Mouse (Mus musculus) brain, adult 2 months (tissue): ENCODE results near the gene Ccp110.
A peak's percentile ranks its signal among the peaks of the same experiment; 100 is the strongest.

ENCODE experiments used
- DNase-seq: peaks from one replicate; pipeline ENCODE4 v3.0.0; 2011; ENCODE audit warnings: low read depth, low spot score

Ccp110 gene

DNA sequence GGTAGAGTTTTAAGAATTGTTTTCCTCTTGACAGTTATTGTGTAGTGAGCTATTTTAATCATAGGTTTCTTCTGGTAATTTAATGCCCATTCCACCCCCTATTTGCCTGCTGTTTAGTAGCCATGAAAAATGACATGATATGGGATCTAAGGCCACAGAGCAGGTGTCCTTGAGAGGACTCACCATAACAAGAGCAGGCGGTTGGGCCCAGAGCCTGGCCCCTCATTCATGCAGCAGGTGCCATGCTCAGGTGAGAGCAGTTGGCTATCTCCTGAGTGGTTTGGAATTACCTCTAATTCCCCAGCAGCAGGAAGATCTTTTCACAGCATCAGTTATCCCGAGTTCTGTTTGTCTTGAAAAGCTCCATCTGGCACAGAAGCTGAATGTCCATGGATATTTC lies 13.1 kb downstream of the Ccp110 start:
- DNase-seq: no peak

DNA sequence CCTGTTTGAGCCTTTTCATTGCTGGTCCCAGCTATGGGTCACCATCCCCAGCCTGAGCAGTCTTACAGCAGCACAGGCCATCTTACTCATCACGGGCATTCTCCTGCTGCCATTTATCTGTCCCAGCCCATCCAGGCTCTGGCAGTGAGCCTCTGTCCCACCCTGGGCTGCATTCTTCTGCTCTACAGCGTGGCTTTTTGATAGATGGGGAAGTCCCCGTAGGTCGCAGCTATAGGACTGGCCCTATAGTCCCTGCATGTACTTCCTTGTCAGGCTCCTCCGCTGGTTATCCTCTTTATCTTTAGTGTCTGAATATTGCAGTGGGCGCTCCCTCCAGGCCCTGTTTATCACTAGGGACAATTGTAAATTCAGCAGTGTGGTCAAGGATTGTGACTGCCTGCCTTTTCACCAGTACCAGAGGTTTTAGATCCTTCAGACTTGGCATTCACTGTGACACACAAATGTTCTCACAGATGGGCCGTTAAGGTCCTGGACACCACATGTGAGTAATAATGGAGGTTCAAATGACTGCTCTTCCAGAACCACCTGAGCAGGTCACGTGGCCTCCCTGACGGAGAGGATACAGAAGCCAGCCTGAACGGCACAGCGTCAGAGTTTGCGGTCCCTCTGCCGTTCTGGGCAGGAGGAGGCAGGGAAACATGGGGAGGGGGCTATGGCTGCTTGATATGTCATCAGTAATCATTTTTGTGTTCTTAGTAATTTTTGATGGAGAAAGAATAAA lies 16.7 kb downstream of the Ccp110 start:
- no peak for DNase-seq

DNA sequence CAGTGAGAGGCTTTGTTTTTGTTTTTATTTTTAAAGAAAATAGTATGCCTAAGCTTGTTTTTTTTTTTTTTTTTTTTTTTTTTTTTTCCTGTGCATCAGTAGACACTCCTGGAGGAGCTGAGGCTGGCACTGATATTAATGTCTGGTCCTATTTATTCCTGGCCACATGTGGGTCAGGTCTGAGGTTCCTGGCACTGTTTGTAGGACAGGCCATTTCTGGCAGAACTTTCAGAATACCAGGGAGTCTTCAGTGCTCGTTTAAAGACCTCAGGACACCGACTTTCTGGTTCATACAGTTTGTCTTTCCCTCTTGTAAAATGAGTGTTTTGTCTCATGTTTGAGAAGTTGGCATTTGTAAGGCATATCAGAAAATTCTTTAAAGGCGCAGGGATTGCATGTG lies 19.4 kb downstream of the Ccp110 start:
- DNase-seq: no peak

DNA sequence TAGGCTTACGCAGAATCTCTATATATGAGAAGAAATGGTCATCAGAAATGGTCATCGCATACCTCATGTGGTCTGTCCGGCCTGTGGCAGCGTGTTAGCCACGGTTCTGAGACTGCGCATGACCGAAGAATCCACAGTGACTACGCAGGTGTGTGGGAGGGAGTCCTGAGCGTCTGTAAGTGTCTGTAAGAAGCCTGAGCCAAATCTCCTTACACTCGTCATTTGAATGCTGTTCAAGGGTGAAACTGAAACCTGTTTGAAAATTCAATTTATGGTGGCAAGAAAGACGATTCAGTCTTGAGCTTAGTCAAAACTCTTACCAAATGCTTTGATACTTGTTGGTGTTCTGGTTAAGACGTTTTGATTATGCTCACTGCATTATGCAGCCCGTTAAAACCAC lies 20.9 kb downstream of the Ccp110 start:
- no peak for DNase-seq

DNA sequence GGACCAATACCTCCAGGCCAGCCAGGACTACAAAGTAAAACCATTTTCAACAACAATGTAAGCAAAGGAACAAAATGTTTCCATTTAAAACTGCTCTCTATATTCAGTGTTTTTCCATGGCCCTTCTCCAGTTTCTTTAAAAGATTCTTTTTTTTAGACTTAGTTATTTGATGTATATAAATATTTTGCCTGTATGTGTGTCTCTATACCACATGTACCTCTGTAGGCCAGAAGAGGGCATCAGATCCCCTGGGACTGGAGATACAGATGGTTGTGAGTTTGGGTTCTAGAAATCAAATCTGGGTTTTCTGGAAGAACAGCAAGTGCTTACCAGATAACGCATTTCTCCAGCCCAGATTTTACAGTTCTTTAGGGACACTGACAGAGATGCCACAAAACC lies 26.4 kb downstream of the Ccp110 start:
- peak; percentile 32 for DNase-seq

DNA sequence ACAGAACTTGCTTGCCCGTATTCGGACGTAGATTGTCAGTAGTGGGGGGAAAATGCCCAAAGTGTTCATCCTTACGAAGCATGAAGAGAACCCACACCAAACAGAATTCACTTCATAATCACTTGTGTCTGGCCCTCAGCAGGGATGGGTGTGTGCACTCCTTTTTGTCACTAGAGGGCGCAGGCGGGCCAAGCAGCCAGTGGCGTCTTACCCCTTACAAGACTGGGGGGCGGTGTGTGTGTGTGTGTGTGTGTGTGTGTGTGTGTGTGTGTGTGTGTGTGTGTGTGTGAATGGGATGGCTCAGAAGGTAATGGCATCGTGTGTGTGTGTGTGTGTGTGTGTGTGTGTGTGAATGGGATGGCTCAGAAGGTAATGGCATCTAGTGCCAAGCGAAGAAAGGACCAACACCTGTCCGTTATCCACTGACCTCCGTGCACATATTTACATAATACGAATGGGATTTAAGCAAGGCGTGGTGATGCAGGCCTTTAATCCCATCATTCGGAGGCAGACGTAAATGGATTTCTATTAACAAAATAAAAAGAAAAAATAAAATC lies 27.7 kb downstream of the Ccp110 start, which contains the start of gene Vps35l:
Gene Vps35l (plus strand): TSS at position 252 of the 557 bp plus-strand sequence.
- DNase-seq: peak; percentile 94

DNA sequence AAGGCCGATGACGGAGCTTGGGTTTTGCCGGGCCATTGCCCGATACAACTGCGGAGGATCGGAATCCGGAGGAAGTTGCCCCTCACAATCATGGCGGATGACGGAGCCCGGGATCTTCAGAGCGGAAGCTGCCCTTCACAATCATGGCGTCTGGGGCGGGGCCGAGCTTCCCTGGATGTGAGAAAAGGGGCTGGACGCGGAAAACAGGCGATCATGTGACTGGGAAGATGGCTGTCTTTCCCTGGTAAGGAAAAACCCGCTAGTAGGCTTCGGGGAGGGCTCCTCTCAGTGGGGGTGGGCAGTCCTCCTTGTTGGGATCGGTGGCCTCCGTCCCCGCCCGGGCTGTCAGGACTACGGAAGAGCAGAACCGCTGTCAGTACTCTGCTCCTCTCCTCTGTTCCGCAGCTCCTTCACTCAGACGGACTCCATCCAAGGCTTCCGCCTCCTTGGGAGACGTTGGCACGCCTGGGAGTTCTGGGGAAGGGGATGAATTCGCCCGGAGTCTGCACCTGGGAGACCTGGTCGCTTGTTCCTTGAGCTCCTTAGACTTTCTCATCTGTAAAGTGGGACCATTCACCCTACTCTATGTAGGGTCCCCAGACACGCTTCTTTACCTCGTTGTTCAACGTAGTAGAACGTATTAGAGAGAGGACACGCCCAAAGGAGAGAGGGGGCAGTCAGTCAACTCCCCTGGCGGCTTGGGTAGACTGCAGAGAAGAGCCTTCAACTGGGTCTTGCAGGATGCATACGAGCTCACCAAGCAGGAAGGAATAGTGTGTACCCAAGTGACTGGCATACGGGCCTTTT lies 28.4 kb downstream of the Ccp110 start:
- DNase-seq: peak; percentile 99

DNA sequence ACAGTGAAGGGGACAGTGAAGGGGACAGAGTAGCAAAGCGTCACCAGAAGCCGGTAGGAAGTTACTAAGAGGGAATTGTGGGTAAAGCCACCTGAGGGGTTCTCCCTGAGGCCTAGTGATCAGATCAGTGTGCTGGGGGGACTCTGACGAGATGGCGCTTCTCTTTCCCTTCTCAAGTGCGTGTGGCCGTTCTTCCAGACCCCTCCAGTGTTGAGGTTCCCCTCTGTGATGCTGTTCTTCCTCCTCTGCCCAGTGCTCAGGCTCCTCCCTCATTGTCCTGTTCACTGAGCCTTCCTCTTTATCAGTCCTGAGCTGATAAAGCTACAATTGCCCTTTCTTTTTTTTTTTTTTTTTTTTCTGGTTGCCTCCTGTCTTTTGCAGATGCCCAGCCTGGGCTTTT lies 29.9 kb downstream of the Ccp110 start:
- no peak for DNase-seq

DNA sequence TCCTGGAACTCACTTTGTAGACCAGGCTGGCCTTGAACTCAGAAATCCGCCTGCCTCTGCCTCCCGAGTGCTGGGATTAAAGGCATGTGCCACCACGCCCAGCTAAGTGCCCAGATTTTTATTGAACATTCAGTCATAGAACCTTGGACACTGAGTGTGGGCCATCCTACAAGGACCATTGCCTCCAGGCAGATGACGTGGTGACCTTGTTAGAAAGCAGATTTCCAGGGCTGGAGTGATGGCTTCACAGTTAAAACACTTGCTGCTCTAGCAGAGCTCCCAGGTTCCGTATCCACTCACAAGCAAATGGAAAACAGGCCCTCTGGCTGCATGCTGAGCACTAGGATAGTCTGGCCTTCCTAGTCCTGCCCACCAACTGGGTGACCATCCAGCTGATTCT lies 32.4 kb downstream of the Ccp110 start:
- no peak for DNase-seq

DNA sequence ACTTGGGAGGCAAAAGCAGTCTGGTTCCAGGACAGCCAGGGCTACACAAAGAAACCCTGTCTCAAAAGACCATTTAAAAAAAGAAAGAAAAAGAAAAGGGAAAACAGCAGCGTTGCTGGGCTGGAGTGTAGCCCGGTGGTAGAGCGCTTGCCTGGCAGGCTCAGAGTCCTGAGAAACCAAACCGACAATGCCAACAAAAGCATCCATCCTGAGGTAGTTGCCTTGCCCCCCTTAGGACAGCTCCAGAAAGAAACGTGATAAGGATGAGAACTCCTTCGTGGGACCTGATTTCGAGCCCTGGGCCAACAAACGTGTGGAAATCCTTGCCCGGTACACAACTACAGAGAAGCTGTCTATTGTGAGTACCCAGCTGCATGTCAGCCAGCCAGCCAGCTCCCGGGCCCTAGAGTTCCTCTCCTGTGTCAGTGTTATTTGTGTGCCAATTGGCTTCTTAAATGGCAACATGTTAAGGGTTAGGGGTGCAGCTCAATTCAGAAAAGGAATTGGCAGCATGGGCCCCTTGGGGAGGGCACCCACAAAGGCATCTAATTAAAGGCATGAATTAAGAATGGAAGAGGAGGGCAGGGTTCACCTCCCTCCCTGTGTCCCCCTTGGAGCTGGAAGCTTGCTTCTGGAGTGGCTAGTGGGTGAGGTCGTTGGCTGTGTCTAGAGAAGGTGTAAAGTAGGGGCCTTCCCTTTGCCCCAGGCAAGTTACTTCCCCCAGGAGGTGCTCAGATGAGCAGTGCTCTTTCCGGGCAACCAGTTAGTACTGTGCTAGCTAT lies 35.7 kb downstream of the Ccp110 start:
- peak; percentile 45 for DNase-seq

DNA sequence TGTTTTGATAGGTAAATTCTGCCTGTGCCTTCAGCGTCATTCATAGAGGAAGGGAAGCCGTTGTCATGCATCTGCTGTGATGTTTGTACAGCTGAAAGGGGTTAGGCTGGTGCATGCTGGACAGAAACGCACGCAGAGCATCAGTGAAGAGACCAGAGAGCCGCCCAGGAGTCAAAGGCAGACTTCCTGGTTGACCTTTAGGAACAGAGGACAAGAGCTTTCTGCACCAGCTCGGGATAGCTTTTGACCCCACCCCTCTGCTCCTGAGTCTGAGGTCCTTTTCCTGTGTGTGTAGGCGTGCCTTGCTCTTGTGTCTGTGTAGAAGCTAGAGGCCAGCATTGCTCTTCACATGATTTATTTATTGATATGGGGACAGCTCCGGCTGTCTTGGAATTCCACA lies 37.4 kb downstream of the Ccp110 start:
- no peak for DNase-seq

DNA sequence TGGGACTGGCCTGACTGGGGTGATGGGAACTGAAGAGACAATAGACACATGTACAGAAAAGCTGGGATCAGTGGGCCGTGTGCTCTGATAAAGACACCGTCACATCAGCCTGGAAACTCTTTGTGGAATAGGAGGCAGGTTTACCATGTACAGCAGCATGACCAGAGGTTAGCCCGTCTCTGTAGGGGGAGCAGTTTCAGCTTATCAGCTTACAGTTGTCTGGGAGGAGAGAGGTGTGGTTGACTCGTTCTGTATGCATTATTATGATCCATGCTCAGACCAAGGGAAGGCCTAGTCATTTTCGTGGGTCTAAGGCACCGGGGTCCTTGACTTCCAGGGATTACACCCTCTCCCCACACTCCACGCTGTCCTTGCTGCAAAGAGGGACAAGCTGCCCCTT lies 39.3 kb downstream of the Ccp110 start:
- no peak for DNase-seq

DNA sequence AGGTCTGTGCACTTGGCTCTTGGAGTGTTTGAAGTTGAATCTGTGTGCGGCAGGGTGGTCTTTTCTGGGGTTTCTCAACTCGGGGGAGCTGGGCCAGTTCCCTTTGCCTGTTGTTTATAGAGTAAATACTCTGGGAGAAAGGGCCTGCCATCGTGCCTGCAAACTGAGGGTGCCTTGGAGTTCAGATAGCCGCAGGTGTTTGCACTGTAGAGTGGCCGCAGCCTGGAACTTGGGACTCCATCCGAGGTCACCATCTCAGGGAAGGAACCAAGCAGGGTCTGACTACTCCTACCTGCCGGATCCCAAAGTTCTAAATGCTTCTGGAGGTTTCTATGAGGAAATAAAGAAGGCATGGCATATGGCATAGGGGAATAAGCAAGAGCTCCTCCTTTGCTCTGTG lies 43.4 kb downstream of the Ccp110 start:
- DNase-seq: no peak

DNA sequence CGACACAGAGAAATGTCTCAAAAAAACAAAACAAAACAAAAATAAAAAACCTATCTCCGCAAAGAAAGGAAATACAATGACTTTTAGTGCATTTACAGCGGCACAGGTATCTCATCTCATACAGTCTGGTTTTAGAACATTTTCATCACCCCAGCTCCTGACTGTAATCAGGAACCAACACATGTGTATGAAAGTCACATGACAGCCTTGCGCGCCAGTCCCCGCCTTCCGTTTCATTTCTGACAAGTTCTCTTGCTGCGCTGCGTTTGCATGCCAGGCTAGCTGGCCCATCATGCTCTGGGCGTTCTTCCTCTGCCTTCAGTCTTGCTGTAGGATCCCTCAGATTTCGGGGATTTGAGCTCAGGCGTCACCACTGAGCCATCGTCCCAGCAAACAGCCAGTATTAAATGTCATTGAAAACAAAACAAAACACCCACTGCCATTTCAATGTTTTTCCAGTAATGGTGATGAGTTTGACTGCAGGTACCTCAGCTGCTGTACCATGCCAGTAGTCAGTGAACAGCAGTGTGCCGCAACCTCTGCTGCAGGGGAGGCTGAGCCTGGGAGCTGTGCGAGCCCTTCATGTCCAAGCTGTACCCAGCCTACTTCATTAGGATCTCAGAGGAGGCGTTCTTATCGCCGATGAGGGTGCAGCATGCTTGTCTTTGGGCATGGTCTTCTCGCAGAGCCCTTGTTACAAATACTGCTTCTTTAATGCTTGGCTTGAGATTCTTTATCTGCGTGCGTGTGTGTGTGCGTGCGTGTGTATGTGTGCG lies 44.3 kb downstream of the Ccp110 start:
- no peak for DNase-seq

DNA sequence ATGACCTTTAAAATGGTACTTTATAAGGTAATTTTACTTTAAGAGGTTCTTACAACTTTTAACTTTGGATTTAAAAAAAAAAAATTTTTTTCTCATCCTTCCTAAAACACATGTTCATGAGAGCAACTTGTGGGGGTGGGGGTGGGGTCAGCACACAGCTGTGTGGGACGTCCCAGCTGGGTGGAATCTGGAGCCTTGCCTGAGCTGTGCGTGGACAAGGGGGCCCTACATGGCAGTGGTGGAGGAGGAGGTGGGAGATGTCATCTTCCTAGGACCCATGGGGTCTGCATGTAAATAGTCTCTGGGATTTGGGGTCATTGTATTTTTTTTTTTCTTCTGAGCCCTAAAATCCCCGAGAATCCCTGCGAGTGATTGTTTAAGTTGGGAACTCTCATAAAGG lies 46.0 kb downstream of the Ccp110 start:
- DNase-seq: no peak

DNA sequence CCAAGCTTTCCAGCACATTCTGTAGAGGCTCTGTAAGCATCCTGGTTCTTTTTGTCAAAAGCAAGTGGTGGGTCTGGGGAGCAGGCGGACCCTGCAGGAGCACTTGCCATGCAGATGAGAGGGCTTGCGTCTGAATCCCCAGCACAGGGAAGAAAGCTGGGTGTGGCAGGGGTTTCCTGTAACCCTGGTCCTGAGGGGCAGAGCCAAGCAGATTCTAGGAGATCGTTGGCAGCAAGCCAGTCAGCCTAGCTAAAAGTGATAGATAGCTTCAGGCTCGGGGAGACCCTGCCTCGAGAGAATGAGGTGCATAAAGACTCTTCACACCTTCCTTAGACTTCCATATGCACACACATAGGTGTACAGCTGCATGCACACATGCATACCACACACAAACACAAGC lies 47.0 kb downstream of the Ccp110 start:
- no peak for DNase-seq

DNA sequence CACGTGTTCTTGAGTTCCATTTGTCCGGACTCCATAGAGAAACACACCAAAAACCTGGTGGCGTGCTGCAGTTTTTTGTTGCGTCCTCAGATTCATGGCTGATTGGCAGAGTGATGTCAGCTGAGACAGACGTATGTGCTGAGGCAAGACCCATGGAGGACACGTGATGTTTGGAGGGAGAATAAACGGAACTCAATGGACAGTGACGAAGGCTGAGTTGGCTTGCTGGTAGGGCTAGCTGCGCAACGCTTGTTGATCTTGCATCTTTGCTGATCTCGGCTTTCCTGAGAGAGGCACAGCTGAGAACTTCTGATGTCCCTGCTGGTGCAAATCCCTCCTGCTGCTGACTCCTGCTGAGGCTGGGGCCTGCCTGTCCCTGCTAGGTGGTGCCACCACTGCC lies 51.6 kb downstream of the Ccp110 start:
- no peak for DNase-seq

DNA sequence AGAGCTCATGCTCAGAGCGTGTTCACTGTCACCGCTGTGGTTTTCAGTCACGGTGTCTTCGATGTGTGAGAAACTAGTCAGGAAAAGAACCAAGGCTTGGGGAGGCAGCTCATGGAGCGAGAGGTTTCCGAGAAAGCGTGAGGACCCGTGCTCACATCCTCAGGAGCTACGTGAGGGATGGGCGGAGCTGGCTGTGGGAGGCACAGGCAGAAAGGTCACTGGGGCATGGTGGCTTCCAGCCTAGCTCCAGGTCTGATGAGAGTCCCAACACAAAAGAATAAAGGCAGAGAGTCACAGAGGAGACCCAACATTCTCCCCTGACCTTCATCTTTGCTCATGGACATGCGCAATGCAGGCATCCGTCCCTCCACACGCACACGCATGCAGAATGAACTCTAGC lies 52.4 kb downstream of the Ccp110 start:
- no peak for DNase-seq

DNA sequence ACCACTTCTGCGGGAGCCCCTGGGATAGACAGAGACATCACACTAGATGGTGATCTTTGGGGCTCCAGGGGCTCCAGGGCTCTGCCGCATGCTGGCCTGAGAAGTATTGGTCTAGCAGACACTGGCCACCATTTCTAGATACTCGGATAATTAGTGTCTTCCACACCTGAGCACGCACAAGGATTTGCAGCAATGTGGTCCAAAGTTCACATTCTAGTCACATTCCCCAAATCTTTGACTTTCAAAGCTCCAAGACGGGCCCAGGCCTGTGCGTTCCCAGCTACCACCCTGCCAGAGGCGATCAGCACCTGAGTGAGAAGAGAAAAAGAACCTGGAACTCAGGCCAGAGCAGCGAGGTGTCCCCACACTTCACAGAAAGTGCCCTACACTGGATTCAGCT lies 53.3 kb downstream of the Ccp110 start:
- DNase-seq: no peak

DNA sequence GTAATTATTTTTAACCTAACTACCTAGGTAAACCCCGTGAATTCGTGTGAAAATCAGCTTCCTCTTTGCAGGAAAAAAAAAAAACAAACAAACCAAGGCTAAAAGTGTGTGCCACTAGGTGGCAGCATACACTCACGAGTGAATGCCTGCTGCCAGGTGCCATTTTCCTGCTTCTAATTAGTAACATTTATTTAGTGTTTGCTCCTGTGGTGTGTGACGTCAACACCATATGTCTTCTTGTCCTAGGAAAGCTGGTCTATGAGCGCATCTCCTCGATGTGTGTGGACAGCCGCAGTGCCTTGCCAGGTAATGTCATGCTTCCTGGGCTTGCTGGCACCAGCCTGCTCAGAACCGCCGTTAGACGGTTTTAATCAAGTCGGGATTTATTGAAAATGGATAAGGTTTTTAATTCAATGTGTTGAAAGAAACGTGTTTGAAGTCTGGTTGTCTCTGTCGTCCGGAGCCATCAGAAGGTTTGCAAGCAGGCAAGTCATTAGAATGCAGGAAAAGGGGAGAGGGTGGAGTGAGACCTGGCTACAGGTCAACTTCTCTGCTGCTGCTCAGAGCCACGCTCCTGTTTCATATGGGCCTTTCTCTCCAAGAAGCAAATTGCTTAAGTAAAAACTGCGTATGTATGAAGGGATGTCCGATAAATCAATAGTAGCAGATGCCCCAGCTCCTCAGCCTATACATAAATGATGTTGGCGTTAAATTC lies 53.9 kb downstream of the Ccp110 start:
- DNase-seq: peak; percentile 99

DNA sequence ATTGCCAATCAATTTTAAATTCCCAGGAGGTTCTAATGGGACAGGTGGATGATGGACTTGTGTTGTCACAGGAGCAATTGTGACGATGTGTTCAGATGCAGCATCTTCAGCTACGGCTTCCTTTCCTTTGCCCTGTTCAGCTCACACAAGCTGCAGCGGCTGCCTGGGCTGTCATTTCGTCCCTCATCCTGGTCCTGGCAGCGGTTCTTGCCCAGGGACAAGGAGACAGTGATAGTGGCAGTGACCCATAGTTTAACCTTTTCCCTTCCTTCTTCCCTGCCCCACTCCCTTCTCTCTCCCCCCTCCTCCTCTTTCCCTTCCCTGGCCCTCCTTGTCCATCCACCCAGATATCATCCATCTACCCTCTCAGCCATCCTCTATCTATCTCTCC lies 54.5 kb downstream of the Ccp110 start:
- DNase-seq: no peak
